Mouse (Mus musculus): ENCODE data around the gene Tyro3. TPM values are rescaled to one million over a fixed set of nuclear protein-coding genes. Genes with fewer than 3 reads are reported as not detected.

The Tyro3 gene
- 29.9 and 30.9 TPM in 2 replicates for polyA plus RNA-seq (2016; fragmentation: Nextera tagmentation; extraction: Ambion mirVana)

- Histone ChIP-seq H3K36me3 (no peaks in the 10 kb centered on the region), H3K9ac (no peak within 1 kb of the TSS), H3K4me3 (no peak within 1 kb of the TSS), H3K4me1 (peaks cover 17% of the 10 kb centered on the region), H3K27me3 (peaks cover 16% of the 10 kb centered on the region), H3K4me2 (replicated peaks) (no peak within 1 kb of the TSS), H3K27ac (no peak within 1 kb of the TSS), H3K9me3 (no peaks in the 10 kb centered on the region)
- ATAC-seq (ENCODE audit: insufficient number of reproducible peaks, insufficient read depth, low FRiP score, low TSS enrichment), result no peak
- 66% methylated on average over 5 of the region's 5 CpGs for WGBS
Observed at GRCm38 (mm10) chr2:119797279-119797783, at the start of gene Tyro3. Tyro3 (plus strand) TSS chr2:119797733.

GRCm38 (mm10) chr2:119749260-119749659 is 48.3 kb upstream of the Tyro3 start:
- WGBS, result 67% methylated on average over 13 of the region's 13 CpGs

GRCm38 (mm10) chr2:119757601-119758100 is 39.9 kb upstream of the Tyro3 start:
- ATAC-seq (ENCODE audit: insufficient number of reproducible peaks, insufficient read depth, low FRiP score, low TSS enrichment), result 0 out of 2 replicates have a peak, but pooled peaks have one; percentile 31
- no peaks in the 10 kb centered on the region for H3K9me3 ChIP-seq
- peak overlapping the region; percentile 100 for H3K4me2 ChIP-seq (replicated peaks)
- H3K36me3 ChIP-seq, result no peaks in the 10 kb centered on the region
- peaks cover 80% of the 10 kb centered on the region for H3K27me3 ChIP-seq
- peaks cover 16% of the 10 kb centered on the region; the same call in 1 of the 2 replicates for H3K4me1 ChIP-seq
- peak overlapping the region; percentile 57 for H3K4me3 ChIP-seq
- H3K27ac ChIP-seq, result no peak overlapping the region
- 3% methylated on average over 31 of the region's 31 CpGs for WGBS
- peak overlapping the region; percentile 36 for H3K9ac ChIP-seq

More at GRCm38 (mm10) chr2:119749260-119749659, 48.3 kb upstream of the Tyro3 start:
- Histone ChIP-seq H3K4me3 (no peak overlapping the region), H3K9me3 (no peaks in the 10 kb centered on the region), H3K27ac (no peak overlapping the region), H3K36me3 (no peaks in the 10 kb centered on the region), H3K27me3 (peaks cover 65% of the 10 kb centered on the region), H3K9ac (no peak overlapping the region), H3K4me1 (peaks cover 8% of the 10 kb centered on the region), H3K4me2 (replicated peaks) (no peak overlapping the region)
- ATAC-seq (ENCODE audit: insufficient number of reproducible peaks, insufficient read depth, low FRiP score, low TSS enrichment), result no peak

GRCm38 (mm10) chr2:119758101-119758843 is 39.3 kb upstream of the Tyro3 start:
- Histone ChIP-seq H3K9me3 (no peaks in the 10 kb centered on the region), H3K4me1 (peaks cover 16% of the 10 kb centered on the region; the same call in 1 of the 2 replicates), H3K27ac (no peak overlapping the region), H3K4me3 (peak overlapping the region; percentile 57), H3K36me3 (no peaks in the 10 kb centered on the region), H3K27me3 (peaks cover 78% of the 10 kb centered on the region), H3K9ac (peak overlapping the region; percentile 36), H3K4me2 (replicated peaks) (peak overlapping the region; percentile 100)
- ATAC-seq (ENCODE audit: insufficient number of reproducible peaks, insufficient read depth, low FRiP score, low TSS enrichment), result 0 out of 2 replicates have a peak, but pooled peaks have one; percentile 11
- 1% methylated on average over 72 of the region's 77 CpGs for WGBS

- Histone ChIP-seq H3K27ac (no peak overlapping the region), H3K27me3 (peaks cover 69% of the 10 kb centered on the region), H3K36me3 (peaks cover 6% of the 10 kb centered on the region), H3K9ac (no peak overlapping the region), H3K4me2 (replicated peaks) (peak overlapping the region; percentile 100), H3K9me3 (no peaks in the 10 kb centered on the region), H3K4me3 (peak overlapping the region; percentile 57), H3K4me1 (peaks cover 16% of the 10 kb centered on the region; the same call in 1 of the 2 replicates)
- ATAC-seq (ENCODE audit: insufficient number of reproducible peaks, insufficient read depth, low FRiP score, low TSS enrichment), result no peak
- 6% methylated on average over 44 of the region's 44 CpGs for WGBS
Observed at GRCm38 (mm10) chr2:119758844-119759835, 38.4 kb upstream of the Tyro3 start.

- H3K27me3 ChIP-seq, result peaks cover 59% of the 10 kb centered on the region
- H3K36me3 ChIP-seq, result peaks cover 17% of the 10 kb centered on the region
- H3K4me3 ChIP-seq, result no peak within 1 kb of the TSS
- H3K4me1 ChIP-seq, result peaks cover 16% of the 10 kb centered on the region; the same call in 1 of the 2 replicates
- no peak for ATAC-seq (ENCODE audit: insufficient number of reproducible peaks, insufficient read depth, low FRiP score, low TSS enrichment)
- no peak within 1 kb of the TSS for H3K9ac ChIP-seq
- 11% methylated on average over 9 of the region's 9 CpGs for WGBS
- no peak within 1 kb of the TSS for H3K27ac ChIP-seq
- H3K4me2 ChIP-seq (replicated peaks), result 0 out of 2 replicates have a peak within 1 kb of the TSS, but pooled peaks have one; percentile 100
- H3K9me3 ChIP-seq, result no peaks in the 10 kb centered on the region
Observed at GRCm38 (mm10) chr2:119760251-119760650, 37.3 kb upstream of the Tyro3 start, which contains the start of gene Ltk. Ltk (minus strand) TSS chr2:119760431.

- H3K4me3 ChIP-seq, result no peak overlapping the region
- no peak overlapping the region for H3K4me2 ChIP-seq (replicated peaks)
- no peak for ATAC-seq (ENCODE audit: insufficient number of reproducible peaks, insufficient read depth, low FRiP score, low TSS enrichment)
- no peaks in the 10 kb centered on the region for H3K9me3 ChIP-seq
- H3K4me1 ChIP-seq, result peaks cover 16% of the 10 kb centered on the region; the same call in 1 of the 2 replicates
- 66% methylated on average over 1 of the region's 1 CpGs for WGBS
- H3K36me3 ChIP-seq, result peaks cover 28% of the 10 kb centered on the region
- peaks cover 42% of the 10 kb centered on the region for H3K27me3 ChIP-seq
- no peak overlapping the region for H3K27ac ChIP-seq
- no peak overlapping the region for H3K9ac ChIP-seq
Observed at GRCm38 (mm10) chr2:119762276-119762675, 35.3 kb upstream of the Tyro3 start.

- WGBS, result 65% methylated on average over 4 of the region's 4 CpGs
- Histone ChIP-seq H3K4me3 (no peak overlapping the region), H3K9ac (no peak overlapping the region), H3K36me3 (peaks cover 40% of the 10 kb centered on the region), H3K27ac (no peak overlapping the region), H3K4me1 (no peaks in the 10 kb centered on the region; the same call in 1 of the 2 replicates), H3K4me2 (replicated peaks) (no peak overlapping the region), H3K9me3 (no peaks in the 10 kb centered on the region), H3K27me3 (peaks cover 26% of the 10 kb centered on the region)
- ATAC-seq (ENCODE audit: insufficient number of reproducible peaks, insufficient read depth, low FRiP score, low TSS enrichment), result no peak
Observed at GRCm38 (mm10) chr2:119763924-119764323, 33.6 kb upstream of the Tyro3 start.

GRCm38 (mm10) chr2:119767246-119767645 is 30.3 kb upstream of the Tyro3 start:
- ATAC-seq (ENCODE audit: insufficient number of reproducible peaks, insufficient read depth, low FRiP score, low TSS enrichment), result no peak
- Histone ChIP-seq H3K4me1 (no peaks in the 10 kb centered on the region), H3K4me2 (replicated peaks) (no peak overlapping the region), H3K27me3 (no peaks in the 10 kb centered on the region), H3K9me3 (no peaks in the 10 kb centered on the region), H3K9ac (no peak overlapping the region), H3K4me3 (no peak overlapping the region), H3K36me3 (peaks cover 72% of the 10 kb centered on the region), H3K27ac (no peak overlapping the region)
- WGBS, result 93% methylated on average over 6 of the region's 6 CpGs

- Histone ChIP-seq H3K27ac (peak within 1 kb of the TSS; percentile 86), H3K9me3 (no peaks in the 10 kb centered on the region), H3K4me3 (peak within 1 kb of the TSS; percentile 52), H3K27me3 (no peaks in the 10 kb centered on the region), H3K36me3 (peaks cover 11% of the 10 kb centered on the region), H3K4me2 (replicated peaks) (peak within 1 kb of the TSS; percentile 52), H3K4me1 (no peaks in the 10 kb centered on the region), H3K9ac (peak within 1 kb of the TSS; percentile 55)
- ATAC-seq (ENCODE audit: insufficient number of reproducible peaks, insufficient read depth, low FRiP score, low TSS enrichment), result peak; percentile 93
- WGBS, result under 1% methylated on average over 44 of the region's 44 CpGs
Observed at GRCm38 (mm10) chr2:119787206-119787883, 10.2 kb upstream of the Tyro3 start, which contains the start of gene Rpap1. Rpap1 (minus strand) TSS chr2:119787537.

All from embryonic facial prominence, embryonic 12.5 days (tissue).